Mouse (Mus musculus): ENCODE data around the gene Sgsm3. TPM values are rescaled to one million over a fixed set of nuclear protein-coding genes. Genes with fewer than 3 reads are reported as not detected.
A peak's percentile ranks its signal among the peaks of the same experiment; 100 is the strongest.

The Sgsm3 gene
- polyA plus RNA-seq, 1 experiment from 2014 or later: 22.1 TPM

DNA sequence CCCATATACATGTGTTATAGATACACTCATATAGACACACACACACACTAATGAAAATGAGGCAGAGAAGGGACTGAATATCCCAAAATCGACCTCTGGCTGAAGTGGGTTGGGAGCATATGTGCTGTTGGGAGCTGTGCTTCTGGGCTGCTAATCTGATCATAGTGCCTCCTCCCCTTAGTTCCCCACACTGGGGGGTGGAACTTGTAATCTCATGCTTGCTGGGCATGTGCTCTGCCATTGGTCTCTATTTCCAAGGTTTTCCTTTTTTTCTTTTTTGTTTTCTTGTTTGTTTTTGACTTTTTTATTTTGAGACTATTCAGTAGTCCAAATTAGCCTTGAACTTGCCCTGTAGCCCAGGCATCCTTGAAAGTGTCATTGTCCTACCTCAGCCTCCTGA is 10.8 kb downstream of the Sgsm3 start:
- Histone ChIP-seq H3K4me1 (ENCODE audit: control insufficient read depth, insufficient read depth, low read length) (no peaks in the 10 kb centered on the region), H3K27ac (replicated peaks; ENCODE audit: low read depth, low read length) (no peak overlapping the region), H3K4me3 (ENCODE audit: low read depth, low read length) (no peak overlapping the region), H3K9ac (replicated peaks; ENCODE audit: low read length) (no peak overlapping the region), H3K4me2 (ENCODE audit: low read depth, low read length) (no peak overlapping the region), H3K9me3 (replicated peaks; ENCODE audit: control insufficient read depth, low read length) (no peaks in the 10 kb centered on the region), H3K36me3 (replicated peaks; ENCODE audit: control insufficient read depth, insufficient read depth, low read depth, low read length) (no peaks in the 10 kb centered on the region), H3K27me3 (ENCODE audit: control insufficient read depth, insufficient read depth, low read length) (no peaks in the 10 kb centered on the region)
- ATAC-seq (replicated peaks; ENCODE audit: insufficient number of reproducible peaks, low FRiP score, low TSS enrichment, low read depth) (no peak), DNase-seq (ENCODE audit: low spot score) (no peak)
- 59% methylated on average over 1 of the region's 1 CpGs for WGBS

DNA sequence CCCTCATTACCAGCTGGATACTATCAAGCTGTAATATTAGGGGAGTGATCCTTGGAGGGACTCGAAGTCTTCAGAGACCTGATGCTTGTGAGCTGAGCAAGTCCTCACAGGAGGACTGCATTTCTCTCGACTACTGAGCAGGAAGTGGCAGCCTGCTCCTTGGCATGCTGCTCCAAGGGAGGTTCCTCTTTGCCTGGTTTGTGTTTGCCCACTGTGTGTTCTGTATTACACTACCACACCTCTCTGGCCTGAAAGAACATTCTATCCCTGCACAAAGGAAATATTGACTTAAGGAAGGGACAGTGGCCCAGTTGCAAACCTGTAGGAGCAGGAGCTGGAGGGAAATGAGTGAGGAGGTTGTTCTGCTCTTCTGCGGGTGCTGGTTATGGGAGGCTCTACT is 12.1 kb downstream of the Sgsm3 start:
- H3K4me3 ChIP-seq (ENCODE audit: low read depth, low read length): no peak overlapping the region
- WGBS: 67% methylated on average over 3 of the region's 3 CpGs

DNA sequence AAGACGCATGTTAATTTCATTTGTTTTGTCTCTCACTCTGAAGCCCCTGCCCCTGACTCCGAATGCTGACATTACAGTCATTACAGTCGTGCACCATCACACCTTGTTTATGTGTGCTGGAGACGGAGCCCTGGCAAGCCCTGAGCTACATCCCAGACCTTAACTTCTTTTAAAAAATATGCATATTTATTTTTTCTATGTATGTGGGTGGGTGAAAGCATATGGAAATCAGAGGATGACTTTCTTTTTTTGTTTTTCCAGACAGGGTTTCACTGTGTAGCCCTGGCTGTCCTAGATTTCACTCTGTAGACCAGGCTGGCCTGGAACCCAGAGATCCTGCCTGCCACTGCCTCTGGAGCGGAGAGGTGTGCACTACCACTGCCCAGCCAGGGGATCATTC is 17.4 kb downstream of the Sgsm3 start:
- Histone ChIP-seq H3K4me3 (ENCODE audit: low read depth, low read length) (no peak overlapping the region), H3K4me2 (ENCODE audit: low read depth, low read length) (no peak overlapping the region), H3K27me3 (ENCODE audit: control insufficient read depth, insufficient read depth, low read length) (no peaks in the 10 kb centered on the region), H3K4me1 (ENCODE audit: control insufficient read depth, insufficient read depth, low read length) (no peaks in the 10 kb centered on the region), H3K36me3 (replicated peaks; ENCODE audit: control insufficient read depth, insufficient read depth, low read depth, low read length) (no peaks in the 10 kb centered on the region), H3K27ac (replicated peaks; ENCODE audit: low read depth, low read length) (no peak overlapping the region), H3K9me3 (replicated peaks; ENCODE audit: control insufficient read depth, low read length) (no peaks in the 10 kb centered on the region), H3K9ac (replicated peaks; ENCODE audit: low read length) (no peak overlapping the region)
- no peak for DNase-seq (ENCODE audit: low spot score)
- ATAC-seq (replicated peaks; ENCODE audit: insufficient number of reproducible peaks, low FRiP score, low TSS enrichment, low read depth): no peak
- 87% methylated on average over 5 of the region's 5 CpGs for WGBS

More for the DNA sequence above, 12.1 kb downstream of the Sgsm3 start:
- Histone ChIP-seq H3K27ac (replicated peaks; ENCODE audit: low read depth, low read length) (no peak overlapping the region), H3K9me3 (replicated peaks; ENCODE audit: control insufficient read depth, low read length) (no peaks in the 10 kb centered on the region), H3K36me3 (replicated peaks; ENCODE audit: control insufficient read depth, insufficient read depth, low read depth, low read length) (no peaks in the 10 kb centered on the region), H3K4me1 (ENCODE audit: control insufficient read depth, insufficient read depth, low read length) (no peaks in the 10 kb centered on the region), H3K9ac (replicated peaks; ENCODE audit: low read length) (no peak overlapping the region), H3K4me2 (ENCODE audit: low read depth, low read length) (no peak overlapping the region), H3K27me3 (ENCODE audit: control insufficient read depth, insufficient read depth, low read length) (no peaks in the 10 kb centered on the region)
- ATAC-seq (replicated peaks; ENCODE audit: insufficient number of reproducible peaks, low FRiP score, low TSS enrichment, low read depth) (no peak), DNase-seq (ENCODE audit: low spot score) (no peak)

DNA sequence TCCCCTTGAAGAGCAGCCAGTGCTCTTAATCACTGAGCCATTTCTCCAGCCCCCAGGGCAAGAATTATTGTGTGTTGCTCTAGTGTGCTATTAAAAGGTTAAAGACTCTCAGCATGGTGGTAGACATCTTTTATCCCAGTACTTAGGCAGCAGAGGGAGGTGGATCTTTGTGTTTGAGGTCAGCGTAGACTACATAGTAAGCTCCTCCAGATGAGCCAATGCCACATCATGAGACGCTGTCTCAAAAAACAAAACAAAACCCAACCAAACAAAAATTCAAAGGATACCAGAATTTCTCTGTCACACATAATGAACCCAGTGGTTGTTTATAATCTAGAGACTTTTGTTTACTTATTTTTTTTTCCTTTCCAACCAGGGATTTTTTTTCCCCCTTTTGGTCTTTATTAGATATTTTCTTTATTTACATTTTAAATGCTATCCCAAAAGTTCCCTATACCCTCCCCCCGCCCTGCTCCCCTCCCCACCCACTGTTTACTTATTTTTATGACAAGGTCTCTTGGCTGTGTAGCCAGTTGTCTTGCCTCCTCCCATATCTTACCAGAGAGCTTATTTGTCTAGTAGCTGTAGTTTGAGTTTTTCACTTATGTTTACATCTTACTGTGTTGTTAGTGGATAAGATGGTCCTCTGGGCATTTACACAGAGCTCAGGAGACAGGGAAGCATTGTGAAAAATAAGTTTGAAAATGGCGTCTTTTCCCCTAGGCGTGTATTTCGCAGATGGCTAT is 18.7 kb downstream of the Sgsm3 start:
- Histone ChIP-seq H3K9ac (replicated peaks; ENCODE audit: low read length) (no peak overlapping the region), H3K27me3 (ENCODE audit: control insufficient read depth, insufficient read depth, low read length) (no peaks in the 10 kb centered on the region), H3K27ac (replicated peaks; ENCODE audit: low read depth, low read length) (no peak overlapping the region), H3K9me3 (replicated peaks; ENCODE audit: control insufficient read depth, low read length) (no peaks in the 10 kb centered on the region), H3K36me3 (replicated peaks; ENCODE audit: control insufficient read depth, insufficient read depth, low read depth, low read length) (no peaks in the 10 kb centered on the region), H3K4me1 (ENCODE audit: control insufficient read depth, insufficient read depth, low read length) (no peaks in the 10 kb centered on the region), H3K4me2 (ENCODE audit: low read depth, low read length) (no peak overlapping the region), H3K4me3 (ENCODE audit: low read depth, low read length) (no peak overlapping the region)
- no peak for ATAC-seq (replicated peaks; ENCODE audit: insufficient number of reproducible peaks, low FRiP score, low TSS enrichment, low read depth)
- no peak for DNase-seq (ENCODE audit: low spot score)
- WGBS: 82% methylated on average over 6 of the region's 6 CpGs

DNA sequence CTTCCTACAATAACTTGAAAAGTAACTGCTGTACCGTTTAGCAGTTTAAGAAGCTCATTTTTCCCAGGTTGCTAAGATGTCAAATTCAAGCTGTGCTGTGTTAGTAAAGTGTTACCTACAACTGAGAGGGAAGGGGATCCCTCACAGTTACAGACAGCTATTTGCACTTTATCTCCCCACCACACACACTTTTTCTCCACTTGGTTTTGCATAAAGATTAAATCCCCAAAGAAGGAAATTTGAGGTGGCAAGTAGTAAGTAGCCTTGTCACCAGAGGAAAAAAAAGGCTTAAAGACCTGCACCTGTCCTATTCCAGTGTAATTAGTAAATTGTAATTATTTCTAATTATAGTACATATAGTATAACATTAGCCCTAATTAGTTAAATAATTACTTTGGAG is 19.5 kb downstream of the Sgsm3 start:
- DNase-seq (ENCODE audit: low spot score): no peak
- Histone ChIP-seq H3K27ac (replicated peaks; ENCODE audit: low read depth, low read length) (no peak overlapping the region), H3K9me3 (replicated peaks; ENCODE audit: control insufficient read depth, low read length) (no peaks in the 10 kb centered on the region), H3K4me3 (ENCODE audit: low read depth, low read length) (no peak overlapping the region), H3K9ac (replicated peaks; ENCODE audit: low read length) (no peak overlapping the region), H3K36me3 (replicated peaks; ENCODE audit: control insufficient read depth, insufficient read depth, low read depth, low read length) (no peaks in the 10 kb centered on the region), H3K4me2 (ENCODE audit: low read depth, low read length) (no peak overlapping the region), H3K27me3 (ENCODE audit: control insufficient read depth, insufficient read depth, low read length) (no peaks in the 10 kb centered on the region), H3K4me1 (ENCODE audit: control insufficient read depth, insufficient read depth, low read length) (no peaks in the 10 kb centered on the region)
- WGBS: 60% methylated on average over 1 of the region's 1 CpGs
- no peak for ATAC-seq (replicated peaks; ENCODE audit: insufficient number of reproducible peaks, low FRiP score, low TSS enrichment, low read depth)

DNA sequence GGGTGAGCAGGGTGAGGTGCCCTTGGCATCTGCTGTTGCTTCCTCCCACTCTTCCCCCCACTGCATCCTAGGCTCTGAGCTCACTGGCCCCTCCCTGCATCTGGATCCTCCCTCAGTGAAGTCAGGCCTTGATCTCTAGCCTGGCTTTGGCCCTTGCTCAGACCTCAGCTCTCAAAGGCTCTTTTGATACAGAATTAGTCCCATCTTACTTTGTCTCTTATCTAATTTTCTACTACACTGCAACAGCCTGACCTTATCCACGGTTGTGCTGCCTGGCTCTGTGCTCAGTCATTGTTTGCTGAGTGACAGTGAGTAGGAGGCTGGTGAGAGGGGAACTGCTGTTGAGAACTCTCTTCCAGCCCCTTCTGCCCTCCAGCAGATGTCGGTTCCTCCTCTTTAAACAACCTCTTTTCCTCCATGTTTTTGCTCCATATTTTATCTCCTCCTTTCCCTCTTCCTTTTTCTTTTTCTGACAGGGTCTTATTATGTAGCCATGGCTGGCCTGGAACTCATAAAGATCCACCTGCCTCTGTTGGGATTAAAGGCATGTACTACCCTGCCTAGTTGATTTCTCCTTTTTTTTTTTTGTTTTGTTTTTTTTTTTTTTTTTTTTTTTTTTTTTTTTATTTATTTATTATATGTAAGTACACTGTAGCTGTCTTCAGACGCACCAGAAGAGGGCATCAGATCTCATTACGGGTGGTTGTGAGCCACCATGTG is 23.0 kb downstream of the Sgsm3 start:
- ATAC-seq (replicated peaks; ENCODE audit: insufficient number of reproducible peaks, low FRiP score, low TSS enrichment, low read depth) (0 out of 2 replicates have a peak, but pooled peaks have one; percentile 23), DNase-seq (ENCODE audit: low spot score) (no peak)
- Histone ChIP-seq H3K4me3 (ENCODE audit: low read depth, low read length) (no peak overlapping the region), H3K27me3 (ENCODE audit: control insufficient read depth, insufficient read depth, low read length) (no peaks in the 10 kb centered on the region), H3K9ac (replicated peaks; ENCODE audit: low read length) (no peak overlapping the region), H3K4me1 (ENCODE audit: control insufficient read depth, insufficient read depth, low read length) (no peaks in the 10 kb centered on the region), H3K4me2 (ENCODE audit: low read depth, low read length) (no peak overlapping the region), H3K9me3 (replicated peaks; ENCODE audit: control insufficient read depth, low read length) (no peaks in the 10 kb centered on the region), H3K36me3 (replicated peaks; ENCODE audit: control insufficient read depth, insufficient read depth, low read depth, low read length) (no peaks in the 10 kb centered on the region), H3K27ac (replicated peaks; ENCODE audit: low read depth, low read length) (no peak overlapping the region)
- 51% methylated on average over 4 of the region's 4 CpGs for WGBS

DNA sequence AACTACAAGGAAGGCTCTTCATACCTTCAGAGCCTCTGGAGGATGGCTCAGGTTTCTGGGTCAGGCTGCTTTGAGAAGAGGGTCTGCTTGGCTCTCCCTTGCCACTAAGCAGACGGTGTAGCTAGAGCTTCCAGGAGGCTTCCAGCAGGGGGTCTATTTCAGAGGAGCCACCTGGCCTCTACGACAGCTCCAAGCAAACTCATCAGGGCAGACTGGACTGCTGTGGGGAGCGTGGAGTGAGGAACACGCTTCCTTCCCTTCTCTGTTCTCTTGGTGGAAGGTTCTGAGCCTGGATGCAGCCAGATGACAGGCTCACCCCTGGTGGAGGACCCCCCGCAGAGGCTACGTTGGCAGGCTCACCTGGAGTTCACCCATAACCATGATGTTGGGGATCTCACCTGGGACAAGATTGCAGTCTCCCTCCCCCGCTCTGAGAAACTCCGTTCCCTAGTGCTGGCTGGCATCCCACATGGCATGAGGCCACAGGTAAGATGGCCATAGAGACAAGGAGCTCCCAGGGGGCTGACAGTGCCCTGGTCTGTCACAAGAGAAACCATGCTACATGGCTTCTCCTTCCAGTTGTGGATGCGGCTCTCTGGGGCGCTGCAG is 28.7 kb downstream of the Sgsm3 start:
- Histone ChIP-seq H3K9ac (replicated peaks; ENCODE audit: low read length) (no peak overlapping the region), H3K4me2 (ENCODE audit: low read depth, low read length) (no peak overlapping the region), H3K36me3 (replicated peaks; ENCODE audit: control insufficient read depth, insufficient read depth, low read depth, low read length) (no peaks in the 10 kb centered on the region; the same call in 1 of the 2 replicates), H3K27me3 (ENCODE audit: control insufficient read depth, insufficient read depth, low read length) (no peaks in the 10 kb centered on the region), H3K9me3 (replicated peaks; ENCODE audit: control insufficient read depth, low read length) (no peaks in the 10 kb centered on the region), H3K4me1 (ENCODE audit: control insufficient read depth, insufficient read depth, low read length) (no peaks in the 10 kb centered on the region), H3K4me3 (ENCODE audit: low read depth, low read length) (no peak overlapping the region), H3K27ac (replicated peaks; ENCODE audit: low read depth, low read length) (no peak overlapping the region)
- ATAC-seq (replicated peaks; ENCODE audit: insufficient number of reproducible peaks, low FRiP score, low TSS enrichment, low read depth): no peak
- 82% methylated on average over 10 of the region's 10 CpGs for WGBS
- no peak for DNase-seq (ENCODE audit: low spot score)

DNA sequence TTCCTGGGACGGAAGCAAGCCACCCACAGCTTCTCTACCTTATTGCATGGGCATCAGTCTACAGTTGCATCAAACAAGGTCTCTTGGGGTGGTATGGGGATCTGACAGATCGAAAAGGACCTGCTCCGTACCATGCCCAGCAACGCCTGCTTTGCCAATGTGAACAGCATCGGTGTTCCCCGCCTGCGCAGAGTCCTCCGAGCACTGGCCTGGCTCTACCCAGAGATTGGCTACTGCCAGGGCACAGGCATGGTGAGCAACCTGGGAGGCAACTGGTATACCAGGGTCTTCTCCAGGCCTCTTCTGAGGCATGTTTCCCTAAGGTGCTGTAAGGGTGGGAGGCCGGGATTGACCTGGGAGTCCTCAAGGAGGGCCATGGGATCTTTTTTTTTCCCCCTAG is 29.8 kb downstream of the Sgsm3 start:
- no peaks in the 10 kb centered on the region for H3K4me1 ChIP-seq (ENCODE audit: control insufficient read depth, insufficient read depth, low read length)
- H3K27ac ChIP-seq (replicated peaks; ENCODE audit: low read depth, low read length): no peak overlapping the region
- no peaks in the 10 kb centered on the region for H3K27me3 ChIP-seq (ENCODE audit: control insufficient read depth, insufficient read depth, low read length)
- no peak for DNase-seq (ENCODE audit: low spot score)
- no peak overlapping the region for H3K9ac ChIP-seq (replicated peaks; ENCODE audit: low read length)
- no peak overlapping the region for H3K4me3 ChIP-seq (ENCODE audit: low read depth, low read length)
- no peaks in the 10 kb centered on the region; the same call in 1 of the 2 replicates for H3K36me3 ChIP-seq (replicated peaks; ENCODE audit: control insufficient read depth, insufficient read depth, low read depth, low read length)
- no peaks in the 10 kb centered on the region for H3K9me3 ChIP-seq (replicated peaks; ENCODE audit: control insufficient read depth, low read length)
- ATAC-seq (replicated peaks; ENCODE audit: insufficient number of reproducible peaks, low FRiP score, low TSS enrichment, low read depth): no peak
- 95% methylated on average over 9 of the region's 9 CpGs for WGBS
- H3K4me2 ChIP-seq (ENCODE audit: low read depth, low read length): no peak overlapping the region

Measured in embryonic facial prominence, embryonic 11.5 days (tissue).